Mouse (Mus musculus): ENCODE data around the gene Arhgef10l.
"Not testable (repeated sequence)": the region's sequence is repeated elsewhere in the genome, so short reads cannot be mapped to it uniquely, and the experiment has no call there.

Gene Arhgef10l

DNA sequence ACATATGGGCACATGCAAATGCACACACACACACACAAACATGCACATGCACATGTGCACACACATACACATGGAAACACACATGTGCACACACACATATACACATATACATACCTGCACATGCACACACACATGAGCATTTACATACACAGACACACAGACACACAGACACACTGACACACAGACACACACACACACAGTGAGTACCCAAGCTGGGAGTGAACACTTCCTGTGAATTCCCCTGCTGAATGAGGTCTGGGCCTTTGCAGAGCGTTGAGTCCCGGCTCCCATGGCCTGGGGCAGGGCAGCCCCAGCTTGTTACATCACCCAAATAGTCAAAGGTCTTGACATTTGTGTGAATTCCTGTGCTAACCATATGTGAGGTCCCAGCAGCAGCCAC lies 96.4 kb downstream of the Arhgef10l start:
- no peak for DNase-seq (ENCODE audit: low spot score)

DNA sequence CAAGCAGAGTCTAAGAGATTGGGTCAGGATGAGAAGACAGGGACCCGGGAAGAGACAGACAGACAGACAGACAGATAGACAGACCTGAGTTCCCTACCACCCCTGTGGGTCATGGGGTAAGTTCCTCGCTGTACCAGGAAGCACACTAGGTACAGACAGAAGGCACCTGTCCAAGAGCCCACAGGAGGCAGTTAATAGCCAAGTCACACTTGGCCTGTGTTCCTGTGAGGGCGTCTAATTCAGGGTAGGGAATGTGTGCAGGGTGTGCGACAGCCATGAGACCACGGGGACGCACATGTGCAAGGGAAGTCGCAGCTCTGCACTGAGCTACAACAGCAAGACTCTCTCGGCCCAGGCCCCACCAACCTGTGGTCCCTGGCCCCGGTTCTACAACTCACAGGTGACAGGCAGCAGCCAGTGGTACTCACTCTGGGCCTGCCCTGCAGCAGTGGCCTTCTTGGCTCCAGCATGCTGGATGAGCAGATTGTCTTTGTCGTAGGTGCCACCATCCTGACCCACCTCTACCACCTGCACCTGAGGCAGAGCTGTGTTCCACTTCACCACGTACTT lies 97.8 kb downstream of the Arhgef10l start:
- no peak for DNase-seq (ENCODE audit: low spot score)

DNA sequence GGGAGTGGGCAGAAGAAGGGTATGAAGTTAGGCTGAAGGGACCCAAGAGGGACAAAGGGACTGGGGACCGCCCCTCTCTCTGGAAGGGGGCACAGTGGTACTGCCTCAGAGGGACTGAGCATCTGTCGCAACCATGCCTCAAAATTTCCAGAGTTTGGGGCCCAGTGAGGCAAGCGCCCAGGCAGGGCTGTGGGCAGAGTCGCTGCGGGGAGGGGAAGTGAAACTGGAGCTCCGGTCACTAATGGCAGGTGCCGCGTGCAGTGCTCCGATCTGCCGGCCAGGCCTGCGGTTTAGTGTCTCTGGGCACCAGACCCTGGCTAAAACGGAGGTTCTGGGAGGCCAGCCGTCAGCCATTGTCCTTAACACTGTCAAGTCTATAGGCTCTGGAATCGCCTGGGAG lies 99.0 kb downstream of the Arhgef10l start:
- peak; percentile 21 for DNase-seq (ENCODE audit: low spot score)

DNA sequence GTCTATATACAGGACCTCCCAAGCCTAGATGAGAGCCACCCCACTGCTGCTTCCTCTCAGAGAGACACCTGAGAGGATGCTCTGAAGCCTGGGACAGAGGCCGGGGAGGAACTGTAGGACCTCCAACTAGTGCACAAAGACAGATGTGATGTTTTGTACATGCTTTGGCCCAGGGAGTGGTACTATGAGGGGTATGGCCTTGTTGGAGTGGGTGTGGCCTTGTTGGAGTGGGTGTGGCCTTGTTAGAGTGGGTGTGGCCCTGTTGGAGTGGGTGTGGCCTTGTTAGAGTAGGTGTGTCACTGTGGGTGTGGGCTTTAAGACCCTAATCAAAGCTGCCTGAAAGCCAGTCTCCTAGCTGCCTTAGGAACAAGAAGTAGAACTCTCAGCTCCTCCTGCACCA lies 101.4 kb downstream of the Arhgef10l start:
- DNase-seq (ENCODE audit: low spot score), result not testable (repeated sequence)

DNA sequence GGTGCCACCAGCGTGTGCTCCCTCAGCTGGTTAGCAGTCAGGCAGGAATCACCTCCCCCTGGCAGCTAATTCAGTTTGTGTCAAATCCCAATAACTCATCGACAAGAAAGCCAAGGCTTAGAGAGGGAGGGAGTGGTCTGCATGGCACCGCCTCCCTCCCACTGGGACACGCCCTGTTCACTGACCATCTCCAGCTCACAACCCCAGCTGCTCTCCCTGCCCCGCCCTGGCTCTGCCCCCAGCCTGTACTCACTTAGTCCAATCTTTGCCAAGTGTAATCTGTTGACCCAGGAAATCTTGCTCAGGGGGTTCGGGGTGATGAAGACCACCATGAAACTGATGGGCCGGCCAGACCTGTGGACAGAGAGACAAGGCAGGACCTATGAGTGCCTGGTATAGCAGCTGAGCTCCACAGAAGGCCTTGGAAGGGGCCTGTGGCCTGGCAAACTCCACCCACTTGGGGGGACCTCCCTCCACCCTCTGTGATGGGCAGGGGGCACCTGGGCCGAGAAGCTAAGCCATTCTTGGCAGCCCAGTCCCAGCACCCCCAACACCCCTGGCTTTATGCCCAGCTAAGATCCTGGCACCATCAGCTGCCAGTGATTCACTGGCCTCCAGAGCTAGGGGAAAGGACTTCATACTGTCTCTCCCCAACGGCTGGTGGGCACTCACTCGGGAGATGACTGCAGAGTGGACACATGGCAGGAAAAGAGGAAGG lies 103.2 kb downstream of the Arhgef10l start:
- DNase-seq (ENCODE audit: low spot score), result no peak

DNA sequence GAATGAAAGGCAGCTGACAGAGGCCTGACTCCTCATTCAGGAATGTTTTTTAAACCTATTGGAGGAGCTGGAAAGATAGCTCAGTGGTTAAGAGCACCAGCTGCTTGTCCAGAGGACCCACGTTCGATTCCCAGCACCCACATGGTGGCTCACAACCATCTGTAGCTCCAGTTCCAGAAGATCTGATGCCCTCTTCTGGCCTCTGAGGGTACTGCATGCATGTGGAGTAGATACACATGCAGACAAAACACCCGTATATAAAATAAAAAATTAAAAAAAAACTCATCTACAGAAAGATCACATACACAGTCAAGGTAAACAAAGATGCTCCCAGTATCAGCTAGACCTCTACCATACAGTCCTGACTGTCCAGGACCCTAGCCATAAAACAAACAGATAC lies 104.1 kb downstream of the Arhgef10l start:
- DNase-seq (ENCODE audit: low spot score), result no peak

DNA sequence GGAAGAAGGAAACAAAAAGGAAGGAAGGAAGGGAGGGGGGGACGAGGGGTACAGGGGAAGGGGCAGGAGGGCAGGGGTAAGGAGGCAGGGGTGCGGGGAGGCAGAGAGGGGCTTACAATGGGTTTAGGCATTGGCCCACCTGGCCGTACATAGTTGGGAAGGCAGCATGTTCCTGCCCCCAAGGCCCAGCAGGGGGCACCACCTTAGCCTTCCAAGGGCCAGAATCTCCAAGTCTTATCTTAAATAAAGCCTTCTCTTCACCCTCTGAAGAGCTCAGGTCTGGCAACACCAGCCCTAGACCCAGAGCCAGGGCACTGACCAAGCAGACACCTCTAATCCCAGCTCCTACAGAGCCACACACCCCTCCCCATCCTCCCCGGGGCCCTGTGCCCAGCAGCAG lies 106.0 kb downstream of the Arhgef10l start:
- DNase-seq (ENCODE audit: low spot score), result no peak

DNA sequence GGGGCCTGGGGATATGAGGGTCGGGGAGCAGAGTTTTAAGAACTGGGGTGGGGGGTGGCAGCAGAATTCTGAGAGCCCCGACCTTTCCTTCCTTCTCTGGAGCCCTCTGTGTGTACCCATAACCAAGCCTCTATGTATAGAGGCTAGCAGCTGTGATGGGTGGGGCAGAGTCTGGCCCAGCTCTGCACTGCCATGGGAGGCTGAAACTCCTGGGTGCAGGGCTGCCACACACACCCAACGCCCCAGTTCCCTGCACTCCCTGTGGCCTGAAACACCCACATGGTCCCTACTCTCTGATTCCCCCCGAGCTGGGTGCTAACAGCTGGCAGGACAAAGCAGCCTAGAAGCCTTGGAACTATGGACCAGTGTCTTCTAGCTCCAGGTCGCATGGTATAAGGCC lies 107.6 kb downstream of the Arhgef10l start:
- DNase-seq (ENCODE audit: low spot score), result no peak

DNA sequence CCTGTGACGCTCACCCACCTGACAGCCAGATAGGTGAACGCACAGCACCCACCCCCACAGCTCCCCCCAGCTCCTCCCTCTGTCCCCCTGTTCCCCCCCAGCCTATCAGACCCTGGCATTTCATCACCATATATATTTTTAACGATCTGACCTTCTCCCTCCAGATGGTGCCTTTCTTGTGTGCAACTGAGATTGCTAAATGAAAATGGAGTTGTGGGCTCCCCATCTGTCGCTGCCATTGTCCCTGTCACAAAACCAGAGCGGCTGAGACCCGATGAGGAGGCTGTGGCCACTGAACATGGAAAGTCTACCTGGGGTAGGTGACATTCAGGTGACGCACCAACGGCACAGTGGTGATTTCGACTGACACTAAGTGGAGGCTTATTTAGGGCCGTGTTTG lies 109.3 kb downstream of the Arhgef10l start:
- no peak for DNase-seq (ENCODE audit: low spot score)

DNA sequence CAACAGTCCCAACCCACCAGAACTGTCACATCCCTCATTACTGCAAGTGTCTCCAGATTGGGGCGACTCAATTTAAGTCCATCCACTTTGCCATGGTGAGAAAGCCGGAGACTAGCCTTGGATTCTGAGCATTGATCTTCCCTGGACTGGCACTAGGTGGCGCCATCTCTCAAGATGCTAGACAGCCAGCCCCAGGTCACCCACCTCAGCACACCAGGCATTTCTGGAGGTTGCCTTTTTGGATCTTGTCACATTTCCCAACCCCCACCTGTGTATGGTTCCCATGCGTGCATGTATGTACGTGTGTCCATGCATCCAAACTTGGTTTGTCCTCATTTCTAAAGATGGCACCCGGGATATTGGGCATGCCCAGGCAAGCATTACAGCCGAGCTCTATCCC lies 110.5 kb downstream of the Arhgef10l start:
- peak; percentile 52 for DNase-seq (ENCODE audit: low spot score)

DNA sequence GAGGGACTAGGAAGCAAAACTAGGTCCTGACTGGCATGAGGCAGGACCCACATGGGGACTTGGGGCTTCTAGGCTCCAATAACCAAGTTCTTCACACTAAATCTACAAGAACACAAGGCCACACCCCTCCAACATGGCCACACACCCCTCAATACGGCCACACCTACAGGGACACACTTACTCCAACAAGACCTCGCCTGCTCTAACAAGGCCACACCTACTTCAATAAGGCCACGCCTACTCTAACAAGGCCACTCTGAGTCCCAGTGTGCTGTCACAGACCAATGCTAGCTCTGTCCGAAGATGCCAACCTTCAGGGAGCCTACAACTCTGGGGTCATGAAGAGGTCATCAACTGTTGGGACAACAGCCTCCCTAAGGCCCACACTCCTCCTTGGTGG lies 111.3 kb downstream of the Arhgef10l start:
- DNase-seq (ENCODE audit: low spot score), result no peak

DNA sequence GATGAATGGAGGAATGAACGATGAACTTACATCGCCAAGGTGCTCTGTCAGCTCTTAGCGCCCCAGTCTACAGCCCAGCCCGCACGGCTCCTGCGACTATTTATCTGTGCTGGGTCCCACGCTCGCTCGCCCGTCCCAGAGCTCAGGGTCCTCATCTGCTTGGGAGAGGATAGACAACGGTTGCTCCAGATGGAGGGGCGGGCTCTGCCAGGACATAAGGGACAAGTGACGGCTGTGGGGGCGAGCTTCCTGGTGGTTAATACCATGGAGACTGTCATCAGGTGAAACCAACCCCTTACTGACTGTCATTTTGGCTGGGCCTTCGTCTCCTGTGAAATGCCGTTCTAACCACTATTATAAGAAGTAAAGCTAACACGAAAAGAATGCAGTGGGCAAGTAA lies 114.0 kb downstream of the Arhgef10l start:
- no peak for DNase-seq (ENCODE audit: low spot score)

DNA sequence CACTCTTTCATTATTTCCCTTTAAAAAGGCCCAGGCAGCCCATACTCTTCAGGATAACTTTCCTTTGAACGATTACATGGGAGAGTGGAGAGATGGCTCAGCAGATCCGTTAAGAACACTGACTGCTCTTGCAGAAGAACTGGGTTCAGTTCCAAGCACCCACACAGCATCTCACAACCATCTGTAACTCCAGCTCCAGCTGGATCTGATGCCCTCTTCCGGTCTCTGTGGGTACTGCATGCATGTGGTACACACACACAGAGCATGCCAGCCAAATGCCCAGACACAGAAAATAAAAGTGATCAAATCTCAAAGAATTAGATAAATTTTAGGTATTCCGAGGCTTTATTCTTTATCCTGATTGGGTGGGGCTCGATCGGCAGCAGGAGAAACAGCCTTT lies 115.1 kb downstream of the Arhgef10l start:
- no peak for DNase-seq (ENCODE audit: low spot score)

DNA sequence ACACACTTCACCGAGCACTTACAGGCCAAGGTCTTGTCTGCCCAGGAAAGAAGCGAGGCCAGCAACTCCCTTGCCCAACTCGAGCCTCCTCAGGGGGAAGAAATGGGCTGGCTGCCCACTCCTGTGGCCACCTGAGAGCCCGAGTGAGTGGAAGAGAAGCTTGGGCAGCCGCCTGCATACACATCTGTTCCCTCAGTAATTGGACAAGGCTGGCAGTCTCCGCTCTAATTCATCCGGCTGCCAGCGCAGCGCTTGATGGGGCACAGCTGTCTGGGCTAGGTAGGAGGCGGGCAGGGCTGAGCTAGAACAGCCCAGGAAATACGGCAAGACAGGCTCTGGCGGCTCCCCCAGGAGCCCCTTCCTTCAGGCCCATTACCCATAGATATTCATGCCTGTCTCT lies 115.8 kb downstream of the Arhgef10l start:
- no peak for DNase-seq (ENCODE audit: low spot score)

DNA sequence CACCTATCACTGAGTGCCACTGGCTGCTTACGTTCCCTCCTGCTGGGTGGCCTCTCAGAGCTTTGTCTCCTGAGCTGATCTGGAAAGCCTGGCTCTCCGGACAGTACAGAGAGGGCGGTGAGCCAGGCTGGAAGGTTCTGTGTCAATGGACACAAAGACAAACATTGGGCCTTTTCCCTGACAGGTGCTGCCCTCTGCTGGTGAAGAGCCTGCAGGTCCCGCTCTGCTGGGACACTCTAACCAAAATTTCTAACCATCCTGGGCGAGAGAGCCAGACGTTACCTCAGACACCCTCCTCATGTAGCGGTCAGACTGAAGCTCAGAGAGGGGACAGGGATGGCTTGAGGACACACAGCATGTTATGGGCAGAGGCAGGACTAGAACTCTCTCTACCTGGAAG lies 118.3 kb downstream of the Arhgef10l start:
- DNase-seq (ENCODE audit: low spot score), result no peak

DNA sequence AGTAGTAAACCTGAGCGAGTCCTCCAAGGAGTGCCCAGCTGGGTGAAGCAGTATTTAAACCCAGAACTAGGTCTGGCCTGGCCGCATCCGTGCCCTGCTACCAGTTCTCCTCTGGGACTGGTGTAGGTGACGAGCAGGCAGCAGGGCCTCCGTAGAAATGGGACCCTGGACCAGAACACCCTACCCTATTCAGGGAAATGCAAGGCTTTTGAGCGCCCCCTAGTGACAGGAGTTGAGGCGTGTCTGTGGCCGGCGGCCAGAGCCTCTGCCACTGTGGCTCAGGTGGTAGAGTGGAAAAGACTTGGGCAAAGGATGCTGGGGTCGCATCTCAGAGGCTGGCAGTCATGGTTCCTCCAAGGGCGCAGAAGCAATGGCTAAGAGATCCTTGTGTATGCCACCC lies 126.7 kb downstream of the Arhgef10l start:
- DNase-seq (ENCODE audit: low spot score), result no peak

DNA sequence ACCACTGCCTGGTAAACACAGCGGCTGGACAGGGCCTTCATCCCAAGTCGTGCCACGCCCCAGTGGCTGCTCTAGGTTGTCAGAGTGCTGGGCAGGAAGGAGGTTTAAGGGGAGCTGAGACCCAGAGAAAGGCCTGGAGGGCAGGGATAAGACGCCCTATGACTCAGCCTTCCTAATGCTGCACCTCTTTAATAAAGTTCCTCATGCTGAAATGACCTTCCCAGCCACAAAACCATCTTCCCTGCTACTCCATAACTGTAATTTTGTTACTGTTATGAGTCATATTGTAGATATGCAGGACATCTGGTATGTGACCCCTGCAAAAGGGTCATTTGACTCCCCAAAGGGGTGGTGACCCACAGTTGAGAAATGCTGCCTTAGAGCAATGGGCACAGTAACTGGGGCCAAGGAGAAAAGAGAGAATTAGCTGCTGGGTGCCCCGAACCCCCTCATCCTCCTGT lies 128.2 kb downstream of the Arhgef10l start:
- no peak for DNase-seq (ENCODE audit: low spot score)

DNA sequence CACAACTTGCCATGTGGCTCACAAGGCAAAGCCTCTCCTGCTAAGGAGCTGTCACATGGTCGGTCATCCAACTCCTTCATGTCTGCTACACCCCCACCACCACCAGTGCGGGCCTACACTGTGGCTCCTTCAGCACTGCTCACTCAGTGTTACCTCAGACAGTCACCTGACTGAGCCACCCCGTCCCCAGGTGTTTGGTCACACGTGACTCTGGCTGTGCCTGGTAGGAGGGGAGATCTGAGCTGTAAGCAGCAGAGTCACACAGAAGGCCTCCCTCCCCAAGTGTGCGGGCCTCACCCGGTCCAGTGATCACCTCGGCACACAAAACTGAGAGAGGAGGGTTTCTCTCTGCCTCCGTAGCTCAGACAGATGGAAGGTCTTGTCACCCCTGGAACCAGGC lies 130.5 kb downstream of the Arhgef10l start:
- no peak for DNase-seq (ENCODE audit: low spot score)

DNA sequence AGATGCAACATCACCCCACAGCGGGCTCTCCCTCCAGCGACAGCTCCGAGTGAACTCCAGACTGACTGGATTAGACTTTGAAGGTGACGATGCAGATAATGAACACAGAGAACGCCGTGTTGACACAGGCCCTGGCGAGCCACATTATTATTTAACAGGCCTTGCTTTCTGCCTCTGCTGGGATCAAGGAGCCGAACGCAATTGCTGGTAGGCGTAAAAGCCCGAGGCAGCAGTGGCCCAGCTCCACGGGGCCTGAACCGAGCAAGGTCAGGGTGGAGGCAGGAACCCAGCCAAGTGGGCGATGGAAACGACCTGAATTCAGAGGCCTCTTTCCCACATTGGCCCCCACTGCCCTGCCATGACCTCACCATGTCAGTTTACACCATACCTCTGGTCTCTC lies 133.5 kb downstream of the Arhgef10l start:
- no peak for DNase-seq (ENCODE audit: low spot score)

DNA sequence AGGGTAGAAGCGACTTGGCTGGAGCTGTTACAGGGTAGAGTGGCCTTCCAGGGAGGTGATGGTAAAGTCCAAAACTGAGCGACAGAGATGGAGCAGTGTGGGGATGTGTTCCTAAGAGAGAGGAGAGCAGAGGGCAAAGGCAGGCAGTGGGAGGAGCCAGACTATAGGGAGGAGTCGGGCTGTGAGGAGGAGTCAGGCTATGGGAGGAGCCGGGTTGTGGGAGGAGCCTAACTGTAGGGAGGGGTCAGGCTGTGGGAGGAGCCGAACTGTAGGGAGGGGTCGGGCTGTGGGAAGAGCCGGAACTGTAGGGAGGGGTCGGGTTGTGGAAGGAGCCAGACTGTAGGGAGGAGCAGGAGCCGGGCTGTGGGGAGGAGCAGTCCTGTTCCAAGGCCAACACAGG lies 134.8 kb downstream of the Arhgef10l start:
- no peak for DNase-seq (ENCODE audit: low spot score)

DNA sequence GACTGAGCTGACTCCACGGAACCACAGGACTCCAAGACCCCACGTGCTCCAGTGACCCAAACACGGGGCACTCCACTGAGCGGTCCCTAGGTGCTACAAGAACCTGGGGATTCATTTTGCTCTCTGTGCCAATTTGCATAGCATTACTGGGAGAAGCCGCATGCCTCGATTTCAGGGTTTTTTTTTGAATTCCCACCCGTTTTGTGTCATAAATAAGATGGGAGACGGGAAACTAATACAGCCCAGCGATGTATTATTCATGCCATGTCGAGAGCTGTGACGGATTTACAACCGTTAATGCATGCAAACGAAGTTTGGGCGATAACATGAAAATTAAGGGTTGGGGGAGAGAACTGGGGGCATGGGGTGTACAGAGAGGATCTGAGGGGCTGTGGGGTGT lies 136.1 kb downstream of the Arhgef10l start:
- DNase-seq (ENCODE audit: low spot score), result no peak

DNA sequence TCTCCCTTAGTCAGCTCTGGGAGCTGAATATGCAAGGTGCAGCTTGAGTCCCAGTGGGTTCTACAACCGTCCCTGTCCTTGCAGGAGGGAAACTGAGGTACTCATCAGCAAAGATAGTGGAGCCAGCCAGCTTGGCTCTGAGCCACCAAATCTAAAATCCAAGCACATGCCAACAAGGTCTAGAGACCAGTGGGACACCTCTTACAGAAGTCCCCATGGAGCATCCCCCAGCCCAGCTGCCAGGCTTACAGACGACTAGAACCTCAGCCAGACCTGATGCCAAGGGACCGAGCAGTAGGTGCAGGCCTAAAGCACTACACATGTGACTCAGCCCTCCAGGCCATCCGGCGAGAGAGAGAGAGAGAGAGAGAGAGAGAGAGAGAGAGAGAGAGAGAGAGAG lies 137.4 kb downstream of the Arhgef10l start:
- no peak for DNase-seq (ENCODE audit: low spot score)

DNA sequence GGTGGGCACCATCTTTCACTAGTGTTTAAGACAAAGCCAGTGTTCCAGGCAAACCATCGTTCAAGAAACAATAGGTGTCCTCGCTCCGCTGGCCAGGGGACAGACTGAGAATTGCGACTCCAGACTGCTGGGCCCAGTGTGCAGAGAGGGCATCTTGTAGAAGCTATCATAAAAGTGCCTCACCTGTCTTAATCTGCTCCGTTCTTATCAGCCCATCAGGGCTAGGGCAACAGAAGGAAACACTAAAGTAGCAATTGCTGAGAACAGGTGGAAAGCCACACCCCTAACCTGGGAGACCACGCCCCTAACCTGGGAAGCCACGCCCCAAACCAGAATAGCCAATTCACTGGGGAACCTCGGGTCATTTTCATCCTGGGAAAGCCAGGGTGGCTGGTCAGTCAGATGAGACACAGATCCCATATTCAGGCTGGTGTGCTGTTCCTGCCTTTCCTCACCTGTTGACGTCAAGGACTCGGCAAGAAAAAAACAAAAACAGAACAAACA lies 140.1 kb downstream of the Arhgef10l start:
- DNase-seq (ENCODE audit: low spot score), result no peak

DNA sequence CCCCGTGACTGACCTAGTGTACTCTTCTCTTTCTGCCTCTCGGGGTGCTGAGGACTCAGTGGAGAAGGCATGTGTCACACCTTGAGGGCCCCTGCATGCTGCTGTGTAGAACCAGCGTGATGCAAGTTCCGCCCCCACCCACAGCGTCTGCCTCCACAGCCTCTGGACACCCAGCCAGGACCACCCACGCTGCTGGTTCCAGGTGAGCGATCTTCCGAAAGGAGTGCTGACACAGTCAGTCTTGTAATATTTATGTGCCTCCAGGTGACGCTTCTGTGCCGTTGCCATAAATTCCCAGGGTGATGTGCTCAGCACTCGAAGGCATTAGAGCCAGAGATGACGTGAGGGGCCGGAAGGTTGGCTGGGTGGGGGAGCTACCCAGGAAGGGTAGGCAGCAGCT lies 140.9 kb downstream of the Arhgef10l start:
- DNase-seq (ENCODE audit: low spot score), result no peak

All from layer of hippocampus, adult 9-10 months (tissue).